Mouse (Mus musculus): ENCODE data around the gene Teddm1b.

GRCm38 (mm10) chr1:153846867-153847266 lies 27.3 kb upstream of the Teddm1b start:
- TF ChIP-seq CTCF (conservative IDR thresholded peaks at IDR 0.05; ENCODE audit: insufficient read depth, insufficient read length, low read depth, low read length) = no peak
- TF ChIP-seq POLR2A (IDR thresholded peaks at IDR 0.05; ENCODE audit: low read depth, low read length) = no peak
